9 mouse cellular contexts compared by ENCODE assay signal in the genomic region with DNA sequence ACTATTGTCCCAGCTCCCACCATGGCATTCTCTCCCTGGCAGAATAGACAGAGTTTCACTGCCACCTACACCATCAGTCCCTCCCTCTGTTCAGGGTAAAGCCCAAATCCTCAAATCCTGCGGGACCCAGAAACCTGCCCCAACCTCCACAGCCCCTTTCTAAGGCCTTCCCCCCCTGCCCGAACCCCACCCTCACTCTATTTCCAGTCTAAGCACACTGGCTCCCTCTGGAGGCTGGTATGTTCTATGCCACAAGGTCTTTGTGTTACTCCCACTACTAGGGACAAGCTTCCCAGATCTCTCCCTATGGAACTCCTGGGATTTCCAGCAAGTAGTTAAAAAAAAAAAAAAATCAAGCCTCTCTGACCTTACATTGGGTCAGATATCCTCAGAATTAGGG. TPM values are rescaled to one million over a fixed set of nuclear protein-coding genes. Genes with fewer than 3 reads are reported as not detected.
DNase-seq lines count a peak whose midpoint lies in the region; ATAC-seq and TF ChIP-seq lines count a peak whose summit lies in the region.
"Had no signal": no experiment of that assay in that cellular context is flagged by ENCODE, and none has a peak within 500 bp of the region (broad histone marks: within the 10 kb centered on the region; RNA-seq: fewer than 3 reads in every experiment).

No protein-coding gene starts in this region.

- no peaks in the 10 kb centered on the region for H3K9me3 ChIP-seq in E14TG2a.4 (ENCODE audit: low read length)
- H3K9me3 ChIP-seq in limb, embryonic 10.5 days (replicated peaks): no peaks in the 10 kb centered on the region
- H3K9me3 ChIP-seq: liver, embryonic 15.5 days had no signal

- H3K27ac ChIP-seq in gastrocnemius, adult 2 months: peak overlapping the region; percentile 46
- H3K27ac ChIP-seq in limb, embryonic 10.5 days: no peak overlapping the region
- H3K27ac ChIP-seq: liver, embryonic 15.5 days had no signal

- H3K4me3 ChIP-seq in E14TG2a.4 (replicated peaks; ENCODE audit: low read length): no peak overlapping the region
- H3K4me3 ChIP-seq in gastrocnemius, adult 2 months: peak overlapping the region; percentile 57
- H3K4me3 ChIP-seq in limb, embryonic 10.5 days: no peak overlapping the region
- H3K4me3 ChIP-seq: liver, embryonic 15.5 days had no signal

- no peaks in the 10 kb centered on the region for H3K36me3 ChIP-seq in E14TG2a.4 (ENCODE audit: insufficient read depth, low read length)
- no peaks in the 10 kb centered on the region for H3K36me3 ChIP-seq in limb, embryonic 10.5 days
- H3K36me3 ChIP-seq: liver, embryonic 15.5 days had no signal

- peaks cover 18% of the 10 kb centered on the region for H3K27me3 ChIP-seq in E14TG2a.4 (ENCODE audit: insufficient read depth, low read length)
- 0 out of 2 replicates have a peak, but pooled peaks cover 3% of the 10 kb centered on the region for H3K27me3 ChIP-seq in limb, embryonic 10.5 days (ENCODE audit: low read depth, poor library complexity, severe bottlenecking)

- peaks cover 3% of the 10 kb centered on the region; the same call in 1 of the 2 replicates for H3K4me1 ChIP-seq in E14TG2a.4 (replicated peaks; ENCODE audit: low read depth, low read length)
- H3K4me1 ChIP-seq in limb, embryonic 10.5 days: no peaks in the 10 kb centered on the region
- H3K4me1 ChIP-seq: liver, embryonic 15.5 days had no signal

- peak; percentile 45 for DNase-seq in layer of hippocampus, adult 11-12 months (ENCODE audit: low spot score)
- DNase-seq in layer of hippocampus, adult 9-10 months (ENCODE audit: low spot score): no peak
- peak; percentile 78 for DNase-seq in ZHBTc4 (ENCODE audit: low read depth, low spot score)
- peak; percentile 69 for DNase-seq in gastrocnemius, adult 2 months
- peak; percentile 40 for DNase-seq in limb, embryonic 10.5 days (ENCODE audit: low spot score)
- peak; percentile 39 for DNase-seq in right cerebral cortex, postnatal 14 days

- intact Hi-C loops in gastrocnemius, adult 2 months (cut with DNase I): loop anchor here (2.0 kb wide), 1 partner anchor 155 kb away; no protein-coding TSS in a partner anchor

- peak; percentile 49 for TF ChIP-seq CTCF in E14TG2a.4 (conservative IDR thresholded peaks at IDR 0.05; ENCODE audit: low read length)
- TF ChIP-seq CTCF in gastrocnemius, adult 2 months (IDR thresholded peaks at IDR 0.05): peak; percentile 70

- no peak for ATAC-seq in erythroid progenitor cell, adult 5-6 weeks (replicated peaks; ENCODE audit: low FRiP score, poor library complexity, severe bottlenecking)

- WGBS in limb, embryonic 10.5 days: 27% methylated on average over 2 of the region's 2 CpGs

RNA-seq across cellular contexts. Expression of gene Cpne2, which starts 46.9 kb away (rescaled TPM):
- 1 to 10 TPM; 4.9 to 6.9 TPM for total RNA-seq in gastrocnemius, adult 2 months (2021)
- polyA plus RNA-seq in limb, embryonic 10.5 days (2016; fragmentation: Nextera tagmentation; extraction: Ambion mirVana): 5.8 and 6.6 TPM in 2 replicates
- 25.2 and 37.3 TPM in 2 replicates for total RNA-seq in erythroid progenitor cell, adult 5-6 weeks (2015; ENCODE audit: low replicate concordance)
- total RNA-seq in erythroid progenitor cell, adult 5-6 weeks (2017; ENCODE audit: low replicate concordance): 14.5 and 18.7 TPM in 2 replicates

RNA-seq across cellular contexts. Expression of gene Nlrc5, which starts 51.7 kb away (rescaled TPM):
- 1 to 10 TPM in 1 of 2 experiments, under 1 TPM in 1; 0.43 to 1.1 TPM for total RNA-seq in gastrocnemius, adult 2 months (2021)
- not detected in 2 replicates for polyA plus RNA-seq in limb, embryonic 10.5 days (2016; fragmentation: Nextera tagmentation; extraction: Ambion mirVana)
- 3.2 and 10.1 TPM in 2 replicates for total RNA-seq in erythroid progenitor cell, adult 5-6 weeks (2015; ENCODE audit: low replicate concordance)
- 2.7 and 3.9 TPM in 2 replicates for total RNA-seq in erythroid progenitor cell, adult 5-6 weeks (2017; ENCODE audit: low replicate concordance)
